Mouse (Mus musculus): ENCODE measurements at regions not wholly inside any gene's neighbourhood (a gene's known extent, or its start where the extent isn't known, plus 50 kb on each side); places are given as distances from the start of the nearest gene placed in this dataset.

GRCm38 (mm10) chr4:153542631-153543031 lies 60.0 kb upstream of the Ajap1 start:
- H3K36me3 ChIP-seq (replicated peaks; ENCODE audit: control insufficient read depth, insufficient read depth, low read depth), result no peaks in the 10 kb centered on the region
- H3K4me2 ChIP-seq (ENCODE audit: low read depth), result no peak overlapping the region
- no peak overlapping the region for H3K27ac ChIP-seq
- no peaks in the 10 kb centered on the region for H3K27me3 ChIP-seq (ENCODE audit: control insufficient read depth, insufficient read depth, low read length)
- no peak for DNase-seq (ENCODE audit: low read depth in 3 of 3, low spot score in 3 of 3)
- H3K4me3 ChIP-seq (ENCODE audit: insufficient read depth in 1 of 2, low read depth in 2 of 2, low read length in 2 of 2), result no peak overlapping the region
- 60% methylated on average over 13 of the region's 13 CpGs for whole genome bisulfite sequencing (ENCODE audit: insufficient replicate concordance)
- no peaks in the 10 kb centered on the region for H3K9me3 ChIP-seq (ENCODE audit: control insufficient read depth, low read length)
- ATAC-seq (ENCODE audit: insufficient read depth), result no peak
- TF ChIP-seq CTCF (IDR thresholded peaks at IDR 0.05; ENCODE audit: low read depth) (no peak), EP300 (IDR thresholded peaks at IDR 0.05; ENCODE audit: low read depth) (no peak)
- no peak overlapping the region for H3K9ac ChIP-seq (replicated peaks)
- H3K4me1 ChIP-seq (replicated peaks; ENCODE audit: control insufficient read depth in 2 of 2, insufficient read depth in 2 of 2, low read length in 1 of 2), result no peaks in the 10 kb centered on the region

- no peak for TF ChIP-seq EP300 (IDR thresholded peaks at IDR 0.05; ENCODE audit: low read depth)
- TF ChIP-seq CTCF (IDR thresholded peaks at IDR 0.05; ENCODE audit: low read depth), result no peak
- DNase-seq (ENCODE audit: low read depth in 3 of 3, low spot score in 3 of 3) (no peak), ATAC-seq (ENCODE audit: insufficient read depth) (no peak)
- 46% methylated on average over 24 of the region's 24 CpGs for WGBS (ENCODE audit: insufficient replicate concordance)
- Histone ChIP-seq H3K9ac (replicated peaks) (no peak overlapping the region), H3K4me2 (ENCODE audit: low read depth) (no peak overlapping the region), H3K36me3 (replicated peaks; ENCODE audit: control insufficient read depth, insufficient read depth, low read depth) (no peaks in the 10 kb centered on the region), H3K9me3 (ENCODE audit: control insufficient read depth, low read length) (no peaks in the 10 kb centered on the region), H3K27ac (no peak overlapping the region), H3K27me3 (ENCODE audit: control insufficient read depth, insufficient read depth, low read length) (no peaks in the 10 kb centered on the region), H3K4me3 (ENCODE audit: insufficient read depth in 1 of 2, low read depth in 2 of 2, low read length in 2 of 2) (no peak overlapping the region), H3K4me1 (replicated peaks; ENCODE audit: control insufficient read depth in 2 of 2, insufficient read depth in 2 of 2, low read length in 1 of 2) (no peaks in the 10 kb centered on the region)
Observed at GRCm38 (mm10) chr4:153543900-153544648, 61.5 kb upstream of the Ajap1 start.

GRCm38 (mm10) chr4:153546709-153547108 lies 64.1 kb upstream of the Ajap1 start:
- Histone ChIP-seq H3K36me3 (replicated peaks; ENCODE audit: control insufficient read depth, insufficient read depth, low read depth) (no peaks in the 10 kb centered on the region), H3K4me2 (ENCODE audit: low read depth) (no peak overlapping the region)

GRCm38 (mm10) chr4:153547111-153547510 lies 64.5 kb upstream of the Ajap1 start:
- no peak for ATAC-seq (ENCODE audit: insufficient read depth)
- no peak overlapping the region for H3K9ac ChIP-seq (replicated peaks)
- no peak for DNase-seq (ENCODE audit: low read depth in 3 of 3, low spot score in 3 of 3)
- no peaks in the 10 kb centered on the region; the same call in 1 of the 2 replicates for H3K9me3 ChIP-seq (ENCODE audit: control insufficient read depth, low read length)
- H3K27me3 ChIP-seq (ENCODE audit: control insufficient read depth, insufficient read depth, low read length), result no peaks in the 10 kb centered on the region
- TF ChIP-seq EP300 (IDR thresholded peaks at IDR 0.05; ENCODE audit: low read depth) (no peak), CTCF (IDR thresholded peaks at IDR 0.05; ENCODE audit: low read depth) (no peak)
- no peak overlapping the region for H3K27ac ChIP-seq
- WGBS (ENCODE audit: insufficient replicate concordance), result 65% methylated on average over 5 of the region's 5 CpGs
- no peak overlapping the region for H3K4me2 ChIP-seq (ENCODE audit: low read depth)
- no peaks in the 10 kb centered on the region for H3K4me1 ChIP-seq (replicated peaks; ENCODE audit: control insufficient read depth in 2 of 2, insufficient read depth in 2 of 2, low read length in 1 of 2)
- no peaks in the 10 kb centered on the region for H3K36me3 ChIP-seq (replicated peaks; ENCODE audit: control insufficient read depth, insufficient read depth, low read depth)
- no peak overlapping the region for H3K4me3 ChIP-seq (ENCODE audit: insufficient read depth in 1 of 2, low read depth in 2 of 2, low read length in 2 of 2)

More at GRCm38 (mm10) chr4:153546709-153547108, 64.1 kb upstream of the Ajap1 start:
- no peak for ATAC-seq (ENCODE audit: insufficient read depth)
- no peak for DNase-seq (ENCODE audit: low read depth in 3 of 3, low spot score in 3 of 3)
- H3K27ac ChIP-seq, result no peak overlapping the region
- no peaks in the 10 kb centered on the region for H3K27me3 ChIP-seq (ENCODE audit: control insufficient read depth, insufficient read depth, low read length)
- no peaks in the 10 kb centered on the region for H3K4me1 ChIP-seq (replicated peaks; ENCODE audit: control insufficient read depth in 2 of 2, insufficient read depth in 2 of 2, low read length in 1 of 2)
- WGBS (ENCODE audit: insufficient replicate concordance), result 63% methylated on average over 7 of the region's 7 CpGs
- no peak overlapping the region for H3K9ac ChIP-seq (replicated peaks)
- no peak overlapping the region for H3K4me3 ChIP-seq (ENCODE audit: insufficient read depth in 1 of 2, low read depth in 2 of 2, low read length in 2 of 2)
- H3K9me3 ChIP-seq (ENCODE audit: control insufficient read depth, low read length), result no peaks in the 10 kb centered on the region; the same call in 1 of the 2 replicates
- TF ChIP-seq CTCF (IDR thresholded peaks at IDR 0.05; ENCODE audit: low read depth) (no peak), EP300 (IDR thresholded peaks at IDR 0.05; ENCODE audit: low read depth) (no peak)

- no peak for TF ChIP-seq EP300 (IDR thresholded peaks at IDR 0.05; ENCODE audit: low read depth)
- TF ChIP-seq CTCF (IDR thresholded peaks at IDR 0.05; ENCODE audit: low read depth), result no peak
- Histone ChIP-seq H3K9me3 (ENCODE audit: control insufficient read depth, low read length) (no peaks in the 10 kb centered on the region; the same call in 1 of the 2 replicates), H3K27ac (no peak overlapping the region), H3K36me3 (replicated peaks; ENCODE audit: control insufficient read depth, insufficient read depth, low read depth) (no peaks in the 10 kb centered on the region), H3K4me3 (ENCODE audit: insufficient read depth in 1 of 2, low read depth in 2 of 2, low read length in 2 of 2) (no peak overlapping the region), H3K4me1 (replicated peaks; ENCODE audit: control insufficient read depth in 2 of 2, insufficient read depth in 2 of 2, low read length in 1 of 2) (no peaks in the 10 kb centered on the region), H3K9ac (replicated peaks) (no peak overlapping the region), H3K27me3 (ENCODE audit: control insufficient read depth, insufficient read depth, low read length) (no peaks in the 10 kb centered on the region), H3K4me2 (ENCODE audit: low read depth) (no peak overlapping the region)
- ATAC-seq (ENCODE audit: insufficient read depth) (no peak), DNase-seq (ENCODE audit: low read depth in 3 of 3, low spot score in 3 of 3) (no peak)
- WGBS (ENCODE audit: insufficient replicate concordance), result 75% methylated on average over 13 of the region's 13 CpGs
Observed at GRCm38 (mm10) chr4:153547871-153548270, 65.3 kb upstream of the Ajap1 start.
